Mouse (Mus musculus) heart, embryonic 13.5 days (tissue): ENCODE data around the gene Micall1. TPM values are rescaled to one million over a fixed set of nuclear protein-coding genes. Genes with fewer than 3 reads are reported as not detected.

Experiments used
- ATAC-seq: fragments of 200-750 bp; cut with Nextera tagmentation; 2 replicates; pipeline ENCODE4 v1.8.0; 2017; ENCODE audit warnings: moderate TSS enrichment; ENCODE audit not compliant: insufficient number of reproducible peaks, low FRiP score, low TSS enrichment; ENCODE audit errors: extremely low read depth
- H3K27ac ChIP-seq: fragments of 300-500 bp; sonication (generic); replicated peaks from 2 replicates; pipeline ENCODE4 v1.5.1; 2015; ENCODE audit warnings: moderate library complexity, mild to moderate bottlenecking, inconsistent platforms
- H3K27me3 ChIP-seq: fragments of 300-500 bp; sonication (generic); replicated peaks from 2 replicates; pipeline ENCODE4 v1.6.1; 2015; ENCODE audit warnings: mild to moderate bottlenecking, inconsistent platforms
- H3K36me3 ChIP-seq: fragments of 300-500 bp; sonication (generic); 2 replicates; pipeline ENCODE4 v1.6.1; 2015; ENCODE audit warnings: mild to moderate bottlenecking, inconsistent platforms
- H3K4me1 ChIP-seq: fragments of 300-500 bp; sonication (generic); 2 replicates; pipeline ENCODE4 v1.6.1; 2015; ENCODE audit warnings: inconsistent platforms
- H3K4me2 ChIP-seq: fragments of 300-500 bp; sonication (generic); 2 replicates; pipeline ENCODE4 v1.6.1; 2015; ENCODE audit warnings: inconsistent platforms, mild to moderate bottlenecking, moderate library complexity
- H3K4me3 ChIP-seq: fragments of 300-500 bp; sonication (generic); 2 replicates; pipeline ENCODE4 v1.5.1; 2015; ENCODE audit warnings: moderate library complexity, mild to moderate bottlenecking, inconsistent platforms
- H3K9ac ChIP-seq: fragments of 300-500 bp; sonication (generic); 2 replicates; pipeline ENCODE4 v1.6.1; 2015; ENCODE audit warnings: inconsistent platforms, mild to moderate bottlenecking, moderate library complexity
- H3K9me3 ChIP-seq: fragments of 300-500 bp; sonication (generic); 2 replicates; pipeline ENCODE4 v1.6.1; 2016; ENCODE audit warnings: inconsistent platforms
- WGBS: fragments of 180-500 bp; shearing (Covaris S2); methylation state at CpG from one replicate; pipeline ENCODE4 v1.1.7; 2015; ENCODE audit warnings: mixed read lengths; 5-methylcytosine and 5-hydroxymethylcytosine counted together
- polyA plus RNA-seq: library from polyadenylated mRNA; unstranded; fragments of >200 nt; fragmentation: Nextera tagmentation; extraction: Ambion mirVana; gene quantifications from 2 replicates; pipeline ENCODE4 v1.2.1, GENCODE M21; 2015

Micall1 gene
- polyA plus RNA-seq, 1 experiment from 2014 or later, result 15.6 TPM

DNA sequence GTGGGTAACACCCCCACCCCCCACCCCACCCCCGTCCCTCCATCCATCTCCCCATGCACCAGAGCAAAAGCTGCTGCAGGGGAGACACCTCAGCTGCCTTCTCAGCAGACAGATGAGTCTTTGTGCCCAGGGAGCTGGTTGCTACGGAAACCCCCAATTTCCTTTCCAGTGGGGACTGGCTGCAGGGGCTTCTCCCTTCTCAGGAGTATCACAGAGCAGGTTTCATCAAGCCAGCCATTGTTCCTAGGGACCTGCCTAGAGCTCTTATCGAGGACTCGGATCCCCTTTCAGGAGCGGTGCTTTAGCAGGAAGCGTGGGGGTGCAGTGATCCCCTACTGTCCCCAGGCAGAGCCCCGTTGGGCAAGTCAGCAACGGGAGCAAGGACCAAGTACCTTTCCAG is 43.2 kb downstream of the Micall1 start:
- no peak overlapping the region for H3K27ac ChIP-seq
- H3K4me2 ChIP-seq, result no peak overlapping the region
- 71% methylated on average over 8 of the region's 8 CpGs for WGBS
- ATAC-seq, result no peak
- H3K9me3 ChIP-seq, result no peaks in the 10 kb centered on the region
- H3K27me3 ChIP-seq, result peaks cover 5% of the 10 kb centered on the region; the same call in 1 of the 2 replicates
- H3K9ac ChIP-seq, result no peak overlapping the region
- peaks cover 58% of the 10 kb centered on the region for H3K36me3 ChIP-seq
- H3K4me3 ChIP-seq, result no peak overlapping the region
- H3K4me1 ChIP-seq, result peaks cover 15% of the 10 kb centered on the region

GRCm38 (mm10) chr15:79152709-79153108 is 44.0 kb downstream of the Micall1 start:
- Histone ChIP-seq H3K27ac (no peak overlapping the region), H3K9ac (no peak overlapping the region)
- WGBS, result 57% methylated on average over 6 of the region's 6 CpGs

GRCm38 (mm10) chr15:79155572-79155971 is 46.9 kb downstream of the Micall1 start:
- H3K4me3 ChIP-seq, result no peak overlapping the region
- H3K27me3 ChIP-seq, result peaks cover 41% of the 10 kb centered on the region
- no peak overlapping the region for H3K4me2 ChIP-seq
- peaks cover 13% of the 10 kb centered on the region for H3K4me1 ChIP-seq
- H3K27ac ChIP-seq, result no peak overlapping the region
- H3K9me3 ChIP-seq, result no peaks in the 10 kb centered on the region
- WGBS, result 21% methylated on average over 3 of the region's 3 CpGs
- peaks cover 25% of the 10 kb centered on the region for H3K36me3 ChIP-seq
- ATAC-seq, result no peak
- peak overlapping the region; percentile 0 for H3K9ac ChIP-seq

More at GRCm38 (mm10) chr15:79152709-79153108, 44.0 kb downstream of the Micall1 start:
- H3K4me1 ChIP-seq, result peaks cover 15% of the 10 kb centered on the region
- peaks cover 12% of the 10 kb centered on the region; the same call in 1 of the 2 replicates for H3K27me3 ChIP-seq
- no peak overlapping the region for H3K4me2 ChIP-seq
- no peak overlapping the region for H3K4me3 ChIP-seq
- no peak for ATAC-seq
- peaks cover 50% of the 10 kb centered on the region for H3K36me3 ChIP-seq
- no peaks in the 10 kb centered on the region for H3K9me3 ChIP-seq

DNA sequence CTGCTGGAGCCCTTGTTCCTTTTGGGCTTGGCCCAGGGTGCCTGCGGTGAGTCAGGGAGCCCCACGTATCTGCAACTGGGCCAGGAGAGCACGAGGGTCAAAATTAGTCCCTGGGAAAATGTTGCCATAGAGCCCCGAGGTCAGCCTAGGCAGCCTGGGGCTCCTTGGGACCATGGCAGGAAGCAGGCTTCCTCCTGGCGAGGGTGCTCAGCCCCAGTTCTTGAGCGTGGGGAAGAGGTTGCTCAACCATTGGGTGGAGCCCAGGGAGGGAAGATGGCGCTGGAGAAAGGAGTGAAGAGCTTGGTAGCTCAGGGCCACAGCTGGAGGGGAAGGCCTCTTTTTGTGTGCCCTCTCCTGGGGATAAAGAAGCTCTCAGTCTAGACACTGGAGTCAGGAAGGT is 53.6 kb downstream of the Micall1 start:
- no peak overlapping the region for H3K9ac ChIP-seq
- no peak overlapping the region for H3K4me2 ChIP-seq
- H3K4me1 ChIP-seq, result peaks cover 13% of the 10 kb centered on the region
- peaks cover 94% of the 10 kb centered on the region for H3K27me3 ChIP-seq
- no peak overlapping the region for H3K27ac ChIP-seq
- ATAC-seq, result no peak
- no peak overlapping the region for H3K4me3 ChIP-seq
- no peaks in the 10 kb centered on the region for H3K9me3 ChIP-seq
- WGBS, result 71% methylated on average over 7 of the region's 7 CpGs
- H3K36me3 ChIP-seq, result no peaks in the 10 kb centered on the region

- H3K4me3 ChIP-seq, result peak overlapping the region; percentile 30
- H3K4me1 ChIP-seq, result peaks cover 13% of the 10 kb centered on the region
- H3K36me3 ChIP-seq, result no peaks in the 10 kb centered on the region
- H3K9ac ChIP-seq, result no peak overlapping the region
- no peak for ATAC-seq
- no peaks in the 10 kb centered on the region for H3K9me3 ChIP-seq
- WGBS, result 36% methylated on average over 14 of the region's 14 CpGs
- H3K27me3 ChIP-seq, result peaks cover 93% of the 10 kb centered on the region
- no peak overlapping the region for H3K27ac ChIP-seq
- no peak overlapping the region for H3K4me2 ChIP-seq
These were observed 54.1 kb downstream of the Micall1 start for GRCm38 (mm10) chr15:79162822-79163221.

DNA sequence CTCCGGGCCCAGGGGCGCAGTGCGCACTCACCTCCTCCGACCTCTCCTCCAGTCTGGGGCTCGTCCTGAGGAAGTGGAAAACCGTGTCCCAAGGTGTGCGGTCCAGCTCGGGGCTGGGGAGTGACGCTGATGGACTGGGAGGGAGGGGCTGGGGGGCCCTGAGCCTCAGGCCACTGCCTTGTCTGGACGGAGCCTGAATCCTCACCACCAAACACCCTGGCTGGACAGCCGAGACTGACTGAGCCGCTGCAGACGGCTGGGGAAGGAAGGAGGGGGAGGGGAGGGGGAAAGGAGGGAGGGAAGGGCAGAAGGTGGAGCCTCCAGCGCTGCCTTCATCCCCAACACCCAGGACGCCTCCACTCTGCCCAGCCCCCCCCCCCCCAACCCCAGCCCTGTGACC is 55.6 kb downstream of the Micall1 start:
- no peak overlapping the region for H3K27ac ChIP-seq
- no peaks in the 10 kb centered on the region for H3K9me3 ChIP-seq
- ATAC-seq, result no peak
- peaks cover 13% of the 10 kb centered on the region for H3K4me1 ChIP-seq
- H3K27me3 ChIP-seq, result peaks cover 88% of the 10 kb centered on the region
- H3K36me3 ChIP-seq, result no peaks in the 10 kb centered on the region
- 5% methylated on average over 13 of the region's 15 CpGs for WGBS
- H3K4me2 ChIP-seq, result 0 out of 2 replicates have a peak overlapping the region, but pooled peaks have one; percentile 54
- H3K9ac ChIP-seq, result no peak overlapping the region
- peak overlapping the region; percentile 30; the same call in 1 of the 2 replicates for H3K4me3 ChIP-seq

DNA sequence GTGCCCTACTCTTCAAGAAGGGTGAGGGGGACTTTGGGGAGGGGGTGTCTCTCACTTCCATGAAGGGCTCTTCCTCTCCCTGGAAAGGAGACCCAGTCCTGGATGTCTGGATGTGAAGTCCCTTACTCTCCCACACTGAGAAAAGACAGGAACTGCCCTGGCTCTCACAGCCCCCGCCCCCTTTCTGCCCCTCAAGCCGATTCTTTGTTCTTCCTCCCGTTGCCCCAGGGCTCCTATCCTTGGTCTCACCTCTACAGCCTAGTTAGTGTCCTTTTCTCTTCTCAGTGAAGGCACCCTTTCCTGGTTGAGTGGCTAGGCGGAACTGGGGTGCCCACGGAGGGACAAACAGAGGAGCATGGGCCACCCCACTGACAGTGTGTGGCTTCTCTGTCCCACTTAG is 56.4 kb downstream of the Micall1 start, which contains the start of gene Sox10:
Gene Sox10 (minus strand): TSS at position 101 of the 400 bp plus-strand sequence.
- Histone ChIP-seq H3K27me3 (peaks cover 83% of the 10 kb centered on the region), H3K9me3 (no peaks in the 10 kb centered on the region), H3K4me2 (0 out of 2 replicates have a peak within 1 kb of the TSS, but pooled peaks have one; percentile 54), H3K27ac (no peak within 1 kb of the TSS), H3K36me3 (no peaks in the 10 kb centered on the region), H3K9ac (no peak within 1 kb of the TSS), H3K4me1 (peaks cover 13% of the 10 kb centered on the region), H3K4me3 (peak within 1 kb of the TSS; percentile 30; the same call in 1 of the 2 replicates)
- no peak for ATAC-seq
- 50% methylated on average over 5 of the region's 5 CpGs for WGBS

GRCm38 (mm10) chr15:79166712-79167111 is 58.0 kb downstream of the Micall1 start:
- ATAC-seq, result no peak
- no peak overlapping the region for H3K27ac ChIP-seq
- H3K36me3 ChIP-seq, result no peaks in the 10 kb centered on the region
- H3K9ac ChIP-seq, result no peak overlapping the region
- 38% methylated on average over 8 of the region's 8 CpGs for WGBS
- peaks cover 13% of the 10 kb centered on the region for H3K4me1 ChIP-seq
- H3K27me3 ChIP-seq, result peaks cover 71% of the 10 kb centered on the region
- H3K9me3 ChIP-seq, result no peaks in the 10 kb centered on the region
- H3K4me3 ChIP-seq, result no peak overlapping the region
- H3K4me2 ChIP-seq, result no peak overlapping the region

- 0 out of 2 replicates have a peak, but pooled peaks cover 5% of the 10 kb centered on the region for H3K4me1 ChIP-seq
- no peaks in the 10 kb centered on the region for H3K36me3 ChIP-seq
- H3K4me3 ChIP-seq, result no peak overlapping the region
- H3K9me3 ChIP-seq, result no peaks in the 10 kb centered on the region
- no peak overlapping the region for H3K9ac ChIP-seq
- no peak overlapping the region for H3K4me2 ChIP-seq
- ATAC-seq, result no peak
- peaks cover 13% of the 10 kb centered on the region; the same call in 1 of the 2 replicates for H3K27me3 ChIP-seq
- WGBS, result 78% methylated on average over 6 of the region's 6 CpGs
- H3K27ac ChIP-seq, result no peak overlapping the region
These were observed 68.2 kb downstream of the Micall1 start for GRCm38 (mm10) chr15:79176905-79177304.

DNA sequence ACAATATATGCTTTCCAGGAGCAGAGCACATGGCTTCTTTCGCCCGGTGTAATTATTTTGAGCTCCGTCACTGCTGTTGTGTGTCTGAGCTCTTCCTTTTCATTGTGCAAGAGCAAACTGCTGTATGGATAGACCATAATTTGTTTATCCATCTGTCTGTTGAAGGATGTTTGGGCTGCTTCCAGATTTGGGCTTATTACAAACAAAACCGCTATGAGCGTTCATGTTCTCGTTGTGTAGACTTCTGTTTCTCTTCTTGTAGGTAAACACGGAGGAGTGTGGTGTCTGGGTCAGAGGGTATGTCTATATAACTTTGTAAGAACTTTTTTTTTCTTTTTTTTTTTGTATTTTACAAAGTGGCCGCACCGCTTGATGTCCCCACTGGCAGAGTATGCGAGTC is 76.5 kb downstream of the Micall1 start:
- no peak for ATAC-seq
- Histone ChIP-seq H3K27ac (no peak overlapping the region), H3K4me2 (no peak overlapping the region), H3K9ac (no peak overlapping the region), H3K9me3 (no peaks in the 10 kb centered on the region), H3K36me3 (no peaks in the 10 kb centered on the region), H3K4me1 (no peaks in the 10 kb centered on the region), H3K27me3 (0 out of 2 replicates have a peak, but pooled peaks cover 5% of the 10 kb centered on the region), H3K4me3 (no peak overlapping the region)
- 79% methylated on average over 10 of the region's 10 CpGs for WGBS
